Mouse (Mus musculus) hindbrain, embryonic 11.5 days (tissue): ENCODE data around the gene Arhgap31. TPM values are rescaled to one million over a fixed set of nuclear protein-coding genes. Genes with fewer than 3 reads are reported as not detected.

Source experiments
- ATAC-seq: fragments of 200-750 bp; cut with Nextera tagmentation; 2 replicates; pipeline ENCODE4 v1.8.0; 2017; ENCODE audit warnings: mild to moderate bottlenecking, moderate TSS enrichment, moderate library complexity; ENCODE audit not compliant: low FRiP score
- DNase-seq: peaks from one replicate; pipeline ENCODE4 v3.0.0-alpha.2; 2015; ENCODE audit warnings: low spot score
- H3K27ac ChIP-seq: fragments of 300-500 bp; sonication (generic); 2 replicates; pipeline ENCODE4 v1.5.1; 2014; ENCODE audit warnings: mild to moderate bottlenecking, low read depth, low read length
- H3K27me3 ChIP-seq: fragments of 300-500 bp; sonication (generic); 2 replicates; pipeline ENCODE4 v1.6.1; 2014; ENCODE audit warnings: mild to moderate bottlenecking, low read length, moderate library complexity, mixed read lengths; ENCODE audit not compliant: control insufficient read depth, insufficient read depth
- H3K36me3 ChIP-seq: fragments of 300-500 bp; sonication (generic); 2 replicates; pipeline ENCODE4 v1.6.1; 2014; ENCODE audit warnings: mild to moderate bottlenecking, low read length, moderate library complexity, mixed read lengths; ENCODE audit not compliant: control insufficient read depth, insufficient read depth
- H3K4me1 ChIP-seq: fragments of 300-500 bp; sonication (generic); replicated peaks from 2 replicates; pipeline ENCODE4 v1.6.1; 2014; ENCODE audit warnings: low read length, mixed read lengths; ENCODE audit not compliant: control insufficient read depth, insufficient read depth
- H3K4me2 ChIP-seq: fragments of 300-500 bp; sonication (generic); replicated peaks from 2 replicates; pipeline ENCODE4 v1.6.1; 2014; ENCODE audit warnings: mild to moderate bottlenecking, low read depth, low read length
- H3K4me3 ChIP-seq: fragments of 300-500 bp; sonication (generic); 2 replicates; pipeline ENCODE4 v1.5.1; 2014; ENCODE audit warnings: low read depth, low read length
- H3K9ac ChIP-seq: fragments of 300-500 bp; sonication (generic); 2 replicates; pipeline ENCODE4 v1.6.1; 2014; ENCODE audit warnings: low read depth, low read length
- H3K9me3 ChIP-seq: fragments of 300-500 bp; sonication (generic); 2 replicates; pipeline ENCODE4 v1.6.1; 2016; ENCODE audit warnings: low read length; ENCODE audit not compliant: control insufficient read depth
- WGBS: fragments of 180-500 bp; shearing (Covaris S2); extraction: QIAGEN DNeasy Blood & Tissue Kit; methylation state at CpG from one replicate; pipeline ENCODE4 v1.1.7; 2014; 5-methylcytosine and 5-hydroxymethylcytosine counted together
- polyA plus RNA-seq: library from polyadenylated mRNA; unstranded; fragments of >200 nt; fragmentation: Nextera tagmentation; extraction: Ambion mirVana; gene quantifications from 2 replicates; pipeline ENCODE4 v1.2.1, GENCODE M21; 2014

Gene Arhgap31
- polyA plus RNA-seq, 1 experiment from 2014 or later = 9.0 TPM

DNA sequence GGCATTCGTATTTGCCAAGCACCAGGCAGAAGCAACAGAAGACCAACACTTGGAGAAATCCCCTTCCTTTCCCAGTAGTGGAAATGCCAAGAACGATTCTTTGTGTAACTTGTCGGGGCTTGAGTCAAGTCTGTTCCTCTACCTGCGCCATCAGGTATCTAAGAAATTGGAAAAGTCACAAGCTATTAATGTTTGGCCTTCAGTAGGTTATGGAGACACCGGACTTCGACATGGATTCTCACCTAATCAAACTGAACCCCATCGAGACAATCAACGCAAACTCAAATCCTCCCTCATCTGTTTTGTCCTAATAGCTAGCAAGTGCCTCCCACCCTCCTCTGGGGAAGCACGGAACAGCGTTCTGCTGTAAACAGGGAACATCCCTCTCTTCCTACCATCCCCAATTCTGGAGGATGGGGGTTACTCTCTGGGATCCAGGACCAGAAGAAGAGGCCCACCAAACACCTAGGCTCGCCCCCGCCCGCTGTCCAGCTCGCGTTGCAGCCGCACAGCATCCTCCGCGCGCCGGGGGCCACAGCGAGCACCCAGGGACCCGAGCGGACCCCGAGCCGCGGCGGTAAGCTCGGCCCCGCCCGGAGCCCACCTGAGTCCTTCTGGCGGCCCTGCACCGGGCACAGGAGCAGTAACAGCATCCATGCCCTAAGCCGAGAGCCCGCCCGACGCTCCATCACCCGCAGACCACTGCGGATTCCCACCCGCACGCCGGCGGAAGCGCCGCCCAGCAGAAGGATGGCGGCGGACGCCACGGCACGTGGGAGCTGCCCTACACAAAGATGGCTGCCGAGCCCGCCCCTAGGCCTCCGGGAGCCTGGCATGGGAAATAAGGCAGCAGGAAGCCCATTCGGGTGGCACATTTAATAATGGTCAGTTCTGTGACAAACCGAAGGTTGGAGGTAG, 163.3 kb downstream of the Arhgap31 start, which contains the start of gene Poglut1:
Poglut1 (minus strand) TSS at position 780 of the 918 bp plus-strand sequence.
- peak; percentile 84 for DNase-seq
- Histone ChIP-seq H3K4me3 (peak within 1 kb of the TSS; percentile 92), H3K36me3 (no peaks in the 10 kb centered on the region), H3K4me1 (peaks cover 4% of the 10 kb centered on the region), H3K27me3 (no peaks in the 10 kb centered on the region), H3K4me2 (peak within 1 kb of the TSS; percentile 78), H3K27ac (peak within 1 kb of the TSS; percentile 68), H3K9me3 (no peaks in the 10 kb centered on the region), H3K9ac (peak within 1 kb of the TSS; percentile 97)
- WGBS = 3% methylated on average over 54 of the region's 54 CpGs
- peak; percentile 93 for ATAC-seq

Other genes starting within 250 kb of the Arhgap31 start
- gene Timmdc1, start 190.6 kb downstream of the Arhgap31 start, polyA plus RNA-seq = 26.9 and 35.6 TPM in 2 replicates
- gene Poglut1, start 163.0 kb downstream of the Arhgap31 start, polyA plus RNA-seq = 69.8 and 77.3 TPM in 2 replicates
- 74.8 and 91.1 TPM in 2 replicates for gene Tmem39a, start 154.6 kb downstream of the Arhgap31 start, polyA plus RNA-seq
- gene B4galt4, start 29.0 kb upstream of the Arhgap31 start, polyA plus RNA-seq = 26.4 and 31.1 TPM in 2 replicates
- 2.0 and 4.6 TPM in 2 replicates for gene Upk1b, start 87.1 kb upstream of the Arhgap31 start, polyA plus RNA-seq
- not detected in 2 replicates for gene 4930435E12Rik, start 115.5 kb upstream of the Arhgap31 start, polyA plus RNA-seq
- gene Igsf11, start 179.4 kb upstream of the Arhgap31 start, polyA plus RNA-seq = 5.4 TPM in 2 replicates